Mouse (Mus musculus) bone marrow macrophage, adult 2 months (primary cell): Measurements from ENCODE around the gene Arhgef3.

Source experiments
- CTCF ChIP-seq: IDR thresholded peaks from 2 replicates; pipeline ENCODE4 v1.5.1; 2012; ENCODE audit warnings: low read depth, mild to moderate bottlenecking, low read length, moderate library complexity
- POLR2A ChIP-seq: IDR thresholded peaks from 2 replicates; pipeline ENCODE4 v1.6.1; 2012; ENCODE audit warnings: mild to moderate bottlenecking, low read depth, low read length, borderline replicate concordance

DNA sequence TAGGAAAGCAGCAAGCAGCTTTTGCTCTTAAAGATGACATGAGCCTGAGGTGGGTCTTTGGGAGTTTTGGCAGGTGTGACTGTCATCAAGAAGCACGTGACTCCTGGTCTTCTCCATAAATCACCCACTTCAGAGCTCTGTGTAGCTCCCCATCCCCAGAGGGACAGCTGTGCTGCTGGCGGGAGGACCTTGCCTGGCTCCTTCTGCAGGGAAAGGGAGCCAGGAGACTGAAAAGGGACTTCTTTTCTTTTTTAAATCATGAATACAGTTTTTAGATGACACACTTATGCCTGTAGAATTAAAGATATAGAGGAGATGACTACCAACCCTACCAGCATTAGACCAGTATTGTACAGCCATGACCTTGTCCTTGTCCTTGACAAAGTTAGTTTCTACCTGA, 113.6 kb downstream of the Arhgef3 start:
- TF ChIP-seq CTCF (no peak), POLR2A (no peak)
